Mouse (Mus musculus) large intestine, adult 2 months (tissue): Measurements from ENCODE around the gene Dlgap4. TPM values are rescaled to one million over a fixed set of nuclear protein-coding genes. Genes with fewer than 3 reads are reported as not detected.

Source experiments
- DNase-seq: peaks from one replicate; pipeline ENCODE4 v3.0.0-alpha.2; 2012; ENCODE audit warnings: low read depth, low spot score
- WGBS: fragments of 180-500 bp; shearing (Covaris S2); methylation state at CpG from one replicate; pipeline ENCODE4 v1.1.7; 2018; 5-methylcytosine and 5-hydroxymethylcytosine counted together
- polyA plus RNA-seq: library from polyadenylated mRNA; depleted of rRNA; stranded (reverse); fragments of >200 nt; gene quantifications from 2 replicates; pipeline ENCODE4 v1.2.3, GENCODE M21; 2012

Dlgap4 gene
- polyA plus RNA-seq, 1 experiment: 42.4 TPM

GRCm38 (mm10) chr2:156764022-156764421 lies 150.5 kb downstream of the Dlgap4 start:
- 91% methylated on average over 10 of the region's 10 CpGs for WGBS
- DNase-seq: no peak

- no peak for DNase-seq
- WGBS: 58% methylated on average over 4 of the region's 4 CpGs
Observed at GRCm38 (mm10) chr2:156764747-156765146, 151.2 kb downstream of the Dlgap4 start.

- DNase-seq: no peak
- WGBS: 31% methylated on average over 8 of the region's 8 CpGs
Observed at GRCm38 (mm10) chr2:156765593-156765992, 152.1 kb downstream of the Dlgap4 start.

- 53% methylated on average over 10 of the region's 10 CpGs for WGBS
- no peak for DNase-seq
Observed at GRCm38 (mm10) chr2:156766227-156767019, 152.9 kb downstream of the Dlgap4 start.

GRCm38 (mm10) chr2:156767108-156767507 lies 153.6 kb downstream of the Dlgap4 start:
- 68% methylated on average over 5 of the region's 5 CpGs for WGBS

GRCm38 (mm10) chr2:156769274-156769673 lies 155.8 kb downstream of the Dlgap4 start:
- WGBS: 63% methylated on average over 12 of the region's 12 CpGs
- no peak for DNase-seq

More at GRCm38 (mm10) chr2:156767108-156767507, 153.6 kb downstream of the Dlgap4 start:
- DNase-seq: no peak

- no peak for DNase-seq
Observed at GRCm38 (mm10) chr2:156773470-156773869, 160.0 kb downstream of the Dlgap4 start.

- WGBS: 74% methylated on average over 13 of the region's 13 CpGs
- no peak for DNase-seq
Observed at GRCm38 (mm10) chr2:156774035-156774737, 160.7 kb downstream of the Dlgap4 start.

GRCm38 (mm10) chr2:156774738-156775454 lies 161.4 kb downstream of the Dlgap4 start, which contains the start of gene Myl9:
Myl9 (plus strand) TSS chr2:156775420.
- DNase-seq: no peak
- WGBS: 18% methylated on average over 28 of the region's 28 CpGs

- no peak for DNase-seq
- WGBS: 31% methylated on average over 17 of the region's 17 CpGs
Observed at GRCm38 (mm10) chr2:156775455-156776435, 162.2 kb downstream of the Dlgap4 start.

- no peak for DNase-seq
- WGBS: 54% methylated on average over 2 of the region's 2 CpGs
Observed at GRCm38 (mm10) chr2:156776907-156777306, 163.4 kb downstream of the Dlgap4 start.

GRCm38 (mm10) chr2:156777326-156778004 lies 164.0 kb downstream of the Dlgap4 start:
- no peak for DNase-seq
- 50% methylated on average over 7 of the region's 7 CpGs for WGBS

GRCm38 (mm10) chr2:156778571-156778970 lies 165.1 kb downstream of the Dlgap4 start:
- WGBS: 74% methylated on average over 8 of the region's 8 CpGs
- no peak for DNase-seq

GRCm38 (mm10) chr2:156779036-156779435 lies 165.5 kb downstream of the Dlgap4 start:
- WGBS: 43% methylated on average over 5 of the region's 5 CpGs
- no peak for DNase-seq

- 12% methylated on average over 2 of the region's 2 CpGs for WGBS
- DNase-seq: no peak
Observed at GRCm38 (mm10) chr2:156779488-156779887, 166.0 kb downstream of the Dlgap4 start.

GRCm38 (mm10) chr2:156780129-156780528 lies 166.6 kb downstream of the Dlgap4 start:
- no peak for DNase-seq

GRCm38 (mm10) chr2:156780752-156781151 lies 167.2 kb downstream of the Dlgap4 start:
- 29% methylated on average over 17 of the region's 17 CpGs for WGBS
- DNase-seq: no peak

More at GRCm38 (mm10) chr2:156780129-156780528, 166.6 kb downstream of the Dlgap4 start:
- WGBS: 54% methylated on average over 9 of the region's 9 CpGs

GRCm38 (mm10) chr2:156781281-156781680 lies 167.8 kb downstream of the Dlgap4 start:
- no peak for DNase-seq
- WGBS: 68% methylated on average over 4 of the region's 4 CpGs
